In the genomic region with DNA sequence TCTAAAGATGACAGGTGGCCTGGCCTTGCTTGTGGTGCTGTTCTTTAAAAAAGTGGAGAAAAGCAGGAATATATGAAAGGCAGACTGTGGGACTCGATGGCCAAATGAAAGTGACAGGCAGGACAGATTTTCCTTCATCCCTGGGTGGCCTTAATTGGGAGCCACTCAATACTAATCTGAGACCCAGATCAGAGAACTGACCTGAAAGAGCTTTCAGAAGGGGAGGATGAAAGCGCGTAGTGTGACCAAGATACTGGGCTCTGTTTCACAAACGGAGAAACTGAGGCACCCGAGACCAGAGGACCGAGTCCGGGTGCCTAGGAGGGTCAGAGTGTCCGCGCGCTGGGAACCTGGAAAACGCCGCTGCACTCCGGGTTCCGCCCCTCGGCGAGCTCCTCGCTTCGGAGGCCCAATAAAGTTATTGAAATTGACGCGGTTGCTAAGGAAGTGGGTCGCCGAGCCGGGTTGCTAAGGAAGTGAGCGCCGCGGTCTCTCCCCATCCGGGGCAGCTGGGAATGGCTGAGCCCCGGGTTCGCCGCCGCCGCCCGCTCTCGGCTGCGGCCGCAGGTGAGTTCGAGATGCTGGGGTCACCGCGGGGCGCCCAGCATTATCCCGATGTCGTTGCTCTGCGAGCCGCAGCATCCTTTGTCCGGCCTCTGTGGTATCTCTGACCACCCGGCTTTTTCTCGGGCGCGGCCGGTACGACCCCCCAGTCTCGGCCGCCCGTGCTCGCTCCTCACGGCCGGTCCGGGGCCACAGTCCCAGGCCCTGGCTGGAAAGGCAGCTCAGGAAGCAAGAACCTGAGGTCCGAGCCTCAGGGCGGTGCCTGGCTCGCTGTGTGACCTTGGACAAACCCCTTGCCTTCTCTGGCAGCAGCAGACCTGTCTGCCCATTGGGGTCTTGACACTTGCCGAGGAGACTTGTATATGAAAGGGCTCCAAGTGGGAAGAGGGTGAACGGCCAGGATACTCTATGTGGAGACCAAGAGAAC, we compare ENCODE assay signal across 8 mouse cellular contexts. TPM values are rescaled to one million over a fixed set of nuclear protein-coding genes. Genes with fewer than 3 reads are reported as not detected.
DNase-seq lines count a peak whose midpoint lies in the region; ATAC-seq and TF ChIP-seq lines count a peak whose summit lies in the region.

A gene (plus strand): TSS at position 476 of the 991 bp plus-strand sequence.

- H3K4me3 ChIP-seq in bone marrow macrophage, adult 2 months (ENCODE audit: insufficient read depth, low read length) = peak within 1 kb of the TSS; percentile 86
- peak within 1 kb of the TSS; percentile 98 for H3K4me3 ChIP-seq in embryonic fibroblast, embryonic 13.5 days (ENCODE audit: insufficient read depth, low read length)
- peak within 1 kb of the TSS; percentile 99 for H3K4me3 ChIP-seq in heart, embryonic 10.5 days
- H3K4me3 ChIP-seq in kidney, embryonic 15.5 days (replicated peaks) = peak within 1 kb of the TSS; percentile 99

- H3K9me3 ChIP-seq in heart, embryonic 10.5 days = no peaks in the 10 kb centered on the region
- H3K9me3 ChIP-seq in kidney, embryonic 15.5 days (replicated peaks) = no peaks in the 10 kb centered on the region

- H3K9ac ChIP-seq in kidney, embryonic 15.5 days = peak within 1 kb of the TSS; percentile 87

- H3K27me3 ChIP-seq in heart, embryonic 10.5 days (ENCODE audit: insufficient read depth, poor library complexity, severe bottlenecking) = no peaks in the 10 kb centered on the region
- no peaks in the 10 kb centered on the region for H3K27me3 ChIP-seq in kidney, embryonic 15.5 days

- H3K4me2 ChIP-seq in kidney, embryonic 15.5 days = peak within 1 kb of the TSS; percentile 86

- TF ChIP-seq CTCF in bone marrow macrophage, adult 2 months (IDR thresholded peaks at IDR 0.05; ENCODE audit: low read depth, low read length) = no peak
- TF ChIP-seq CTCF in embryonic fibroblast, embryonic 13.5 days (IDR thresholded peaks at IDR 0.05; ENCODE audit: borderline replicate concordance, insufficient read depth, low read length) = no peak

- peak; percentile 94 for ATAC-seq in kidney, embryonic 15.5 days (replicated peaks; ENCODE audit: low FRiP score)
- peak; percentile 87 for ATAC-seq in monocyte, adult 5-6 weeks (replicated peaks; ENCODE audit: insufficient number of reproducible peaks, low FRiP score, low TSS enrichment, poor library complexity, severe bottlenecking)

- DNase-seq in A20 (ENCODE audit: low read depth, low spot score) (peak; percentile 92), liver (peak; percentile 86)
- DNase-seq in heart, embryonic 10.5 days (ENCODE audit: low spot score) = peak; percentile 92
- peak; percentile 84 to 90 for DNase-seq in spleen, postnatal 4 days (ENCODE audit: low spot score in 2 of 2)

- TF ChIP-seq POLR2A in bone marrow macrophage, adult 2 months (IDR thresholded peaks at IDR 0.05; ENCODE audit: borderline replicate concordance, low read depth, low read length) = no peak
- TF ChIP-seq POLR2A in embryonic fibroblast, embryonic 13.5 days (IDR thresholded peaks at IDR 0.05; ENCODE audit: low read depth, low read length) = peak; percentile 59; the same call in 1 of the 2 replicates

- H3K4me1 ChIP-seq in bone marrow macrophage, adult 2 months (ENCODE audit: control insufficient read depth, insufficient read depth, low read length) = peaks cover 15% of the 10 kb centered on the region
- H3K4me1 ChIP-seq in embryonic fibroblast, embryonic 13.5 days (ENCODE audit: control insufficient read depth, insufficient read depth, low read length) = peaks cover 5% of the 10 kb centered on the region; the same call in 1 of the 2 replicates
- peaks cover 20% of the 10 kb centered on the region for H3K4me1 ChIP-seq in heart, embryonic 10.5 days
- H3K4me1 ChIP-seq in kidney, embryonic 15.5 days = peaks cover 22% of the 10 kb centered on the region

- under 1% methylated on average over 63 of the region's 63 CpGs for WGBS in heart, embryonic 10.5 days
- WGBS in kidney, embryonic 15.5 days = under 1% methylated on average over 63 of the region's 63 CpGs

- H3K27ac ChIP-seq in bone marrow macrophage, adult 2 months (ENCODE audit: insufficient read depth, low read depth, low read length) = peak within 1 kb of the TSS; percentile 27
- H3K27ac ChIP-seq in embryonic fibroblast, embryonic 13.5 days (ENCODE audit: insufficient read depth, low read length) = no peak within 1 kb of the TSS
- H3K27ac ChIP-seq in heart, embryonic 10.5 days = peak within 1 kb of the TSS; percentile 92
- H3K27ac ChIP-seq in kidney, embryonic 15.5 days = peak within 1 kb of the TSS; percentile 37

- H3K36me3 ChIP-seq in heart, embryonic 10.5 days = no peaks in the 10 kb centered on the region
- H3K36me3 ChIP-seq in kidney, embryonic 15.5 days = peaks cover 3% of the 10 kb centered on the region; the same call in 1 of the 2 replicates

RNA-seq across cellular contexts. Expression of the gene that starts here (rescaled TPM):
- 33.0 and 38.6 TPM in 2 replicates for polyA plus RNA-seq in bone marrow macrophage, adult 2 months (2012; ENCODE audit: insufficient read depth, insufficient read length, missing spikeins)
- polyA plus RNA-seq in embryonic fibroblast, embryonic 13.5 days (2011; ENCODE audit: insufficient read length, low read depth, missing spikeins) = 20.3 and 21.9 TPM in 2 replicates
- 4.1 and 4.4 TPM in 2 replicates for polyA plus RNA-seq in heart, embryonic 10.5 days (2016; fragmentation: Nextera tagmentation; extraction: Ambion mirVana)
- polyA plus RNA-seq in kidney, embryonic 15.5 days (2015; fragmentation: Nextera tagmentation; extraction: Ambion mirVana) = 8.1 and 9.0 TPM in 2 replicates
- 27.2 to 38.3 TPM (median 34.8 TPM) in 3 replicates for total RNA-seq in monocyte, adult 5-6 weeks (2017)
